Mouse (Mus musculus): Measurements from ENCODE around the gene Wfdc15b. TPM values are rescaled to one million over a fixed set of nuclear protein-coding genes. Genes with fewer than 3 reads are reported as not detected.

The Wfdc15b gene
- total and polyA plus RNA-seq, 2 experiments from 2014 or later: not detected

DNA sequence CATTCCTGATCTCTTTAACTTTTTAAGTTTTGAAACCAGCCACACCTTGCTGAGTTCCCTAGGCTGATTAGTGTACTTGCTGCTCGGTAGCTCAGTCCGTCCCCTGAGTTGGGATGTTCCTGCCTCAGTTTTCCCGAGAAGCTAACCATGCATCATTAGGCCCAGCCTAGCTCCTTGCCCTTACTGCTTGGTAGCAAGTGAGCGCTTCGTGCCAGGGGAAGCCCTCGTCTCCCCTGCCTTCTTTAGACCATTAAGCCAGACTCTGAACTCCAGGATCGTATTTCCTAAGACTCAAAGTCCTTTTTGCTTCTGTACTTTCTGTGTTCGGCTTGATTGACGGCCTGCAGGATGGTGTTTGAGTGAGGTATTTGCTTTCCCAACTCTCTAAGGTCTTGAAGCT, 38.1 kb downstream of the Wfdc15b start:
- no peak overlapping the region for H3K4me2 ChIP-seq (ENCODE audit: low read depth, low read length, poor library complexity, severe bottlenecking)
- 70% methylated on average over 9 of the region's 9 CpGs for WGBS
- H3K36me3 ChIP-seq (ENCODE audit: insufficient read depth, low read length): no peaks in the 10 kb centered on the region
- no peak for ATAC-seq (ENCODE audit: low FRiP score)
- no peaks in the 10 kb centered on the region for H3K27me3 ChIP-seq (ENCODE audit: insufficient read depth, low read length)
- no peak for TF ChIP-seq CTCF (IDR thresholded peaks at IDR 0.05)
- DNase-seq (ENCODE audit: low spot score): no peak
- H3K27ac ChIP-seq (ENCODE audit: low read depth, low read length): no peak overlapping the region
- H3K9ac ChIP-seq (replicated peaks; ENCODE audit: low read length, poor library complexity, severe bottlenecking): no peak overlapping the region
- H3K9me3 ChIP-seq (ENCODE audit: low read length): no peaks in the 10 kb centered on the region
- no peaks in the 10 kb centered on the region for H3K4me1 ChIP-seq (ENCODE audit: insufficient read depth, low read length)
- no peak overlapping the region for H3K4me3 ChIP-seq (ENCODE audit: low read depth, low read length)

DNA sequence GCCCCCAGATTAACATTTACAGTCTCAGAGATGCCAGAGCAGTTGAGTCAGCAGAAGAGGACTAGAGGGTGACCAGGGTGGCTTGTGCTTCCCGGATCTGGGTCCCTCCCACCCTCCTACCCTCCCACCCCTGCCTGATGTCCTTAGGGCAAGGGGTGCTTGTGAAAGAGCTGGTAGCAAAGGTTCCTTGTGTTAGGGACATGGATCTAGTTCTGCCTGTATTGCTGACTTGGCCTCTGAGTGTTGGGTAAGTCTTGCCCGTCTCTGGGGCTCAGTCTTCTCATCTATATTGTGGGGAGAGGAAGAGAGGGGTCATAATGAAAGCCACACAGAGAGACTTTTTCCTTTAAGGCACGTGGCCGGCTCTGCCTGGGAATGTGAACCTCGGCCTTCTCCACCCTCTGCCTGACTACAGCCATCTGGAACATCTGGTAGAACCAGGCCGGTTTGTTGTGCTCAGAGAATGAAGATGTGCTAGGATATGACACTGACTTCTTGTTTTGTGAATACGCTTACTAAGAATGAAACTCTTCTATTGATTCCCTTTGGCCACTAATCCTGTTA, 38.7 kb downstream of the Wfdc15b start, which contains the start of gene Wfdc5:
Gene Wfdc5 (minus strand): TSS at position 51 of the 564 bp plus-strand sequence.
- Histone ChIP-seq H3K4me1 (ENCODE audit: insufficient read depth, low read length) (no peaks in the 10 kb centered on the region), H3K36me3 (ENCODE audit: insufficient read depth, low read length) (no peaks in the 10 kb centered on the region), H3K9me3 (ENCODE audit: low read length) (no peaks in the 10 kb centered on the region), H3K4me2 (ENCODE audit: low read depth, low read length, poor library complexity, severe bottlenecking) (no peak within 1 kb of the TSS), H3K9ac (replicated peaks; ENCODE audit: low read length, poor library complexity, severe bottlenecking) (no peak within 1 kb of the TSS), H3K27me3 (ENCODE audit: insufficient read depth, low read length) (no peaks in the 10 kb centered on the region), H3K4me3 (ENCODE audit: low read depth, low read length) (no peak within 1 kb of the TSS), H3K27ac (ENCODE audit: low read depth, low read length) (no peak within 1 kb of the TSS)
- WGBS: 60% methylated on average over 7 of the region's 7 CpGs
- TF ChIP-seq CTCF (IDR thresholded peaks at IDR 0.05): no peak
- ATAC-seq (ENCODE audit: low FRiP score): no peak
- DNase-seq (ENCODE audit: low spot score): no peak

- no peak overlapping the region for H3K9ac ChIP-seq (replicated peaks; ENCODE audit: low read length, poor library complexity, severe bottlenecking)
- no peaks in the 10 kb centered on the region for H3K9me3 ChIP-seq (ENCODE audit: low read length)
- DNase-seq (ENCODE audit: low spot score) (no peak), ATAC-seq (ENCODE audit: low FRiP score) (no peak)
- WGBS: 87% methylated on average over 4 of the region's 4 CpGs
- H3K4me2 ChIP-seq (ENCODE audit: low read depth, low read length, poor library complexity, severe bottlenecking): no peak overlapping the region
- no peaks in the 10 kb centered on the region for H3K4me1 ChIP-seq (ENCODE audit: insufficient read depth, low read length)
- H3K36me3 ChIP-seq (ENCODE audit: insufficient read depth, low read length): no peaks in the 10 kb centered on the region
- H3K27ac ChIP-seq (ENCODE audit: low read depth, low read length): no peak overlapping the region
- no peak overlapping the region for H3K4me3 ChIP-seq (ENCODE audit: low read depth, low read length)
- no peaks in the 10 kb centered on the region for H3K27me3 ChIP-seq (ENCODE audit: insufficient read depth, low read length)
- TF ChIP-seq CTCF (IDR thresholded peaks at IDR 0.05): no peak
Measured at GRCm38 (mm10) chr2:164180770-164181169, 40.7 kb downstream of the Wfdc15b start.

GRCm38 (mm10) chr2:164180124-164180523, 41.3 kb downstream of the Wfdc15b start:
- DNase-seq (ENCODE audit: low spot score) (no peak), ATAC-seq (ENCODE audit: low FRiP score) (no peak)
- H3K27ac ChIP-seq (ENCODE audit: low read depth, low read length): no peak overlapping the region
- no peak overlapping the region for H3K4me2 ChIP-seq (ENCODE audit: low read depth, low read length, poor library complexity, severe bottlenecking)
- H3K27me3 ChIP-seq (ENCODE audit: insufficient read depth, low read length): no peaks in the 10 kb centered on the region
- 37% methylated on average over 3 of the region's 3 CpGs for WGBS
- no peaks in the 10 kb centered on the region for H3K36me3 ChIP-seq (ENCODE audit: insufficient read depth, low read length)
- H3K9me3 ChIP-seq (ENCODE audit: low read length): no peaks in the 10 kb centered on the region
- no peak overlapping the region for H3K4me3 ChIP-seq (ENCODE audit: low read depth, low read length)
- TF ChIP-seq CTCF (IDR thresholded peaks at IDR 0.05): peak; percentile 50
- H3K4me1 ChIP-seq (ENCODE audit: insufficient read depth, low read length): no peaks in the 10 kb centered on the region
- no peak overlapping the region for H3K9ac ChIP-seq (replicated peaks; ENCODE audit: low read length, poor library complexity, severe bottlenecking)

GRCm38 (mm10) chr2:164177831-164178230, 43.6 kb downstream of the Wfdc15b start:
- Histone ChIP-seq H3K9me3 (ENCODE audit: low read length) (no peaks in the 10 kb centered on the region), H3K27me3 (ENCODE audit: insufficient read depth, low read length) (0 out of 2 replicates have a peak, but pooled peaks cover 3% of the 10 kb centered on the region), H3K4me1 (ENCODE audit: insufficient read depth, low read length) (no peaks in the 10 kb centered on the region), H3K27ac (ENCODE audit: low read depth, low read length) (no peak overlapping the region), H3K9ac (replicated peaks; ENCODE audit: low read length, poor library complexity, severe bottlenecking) (no peak overlapping the region), H3K4me2 (ENCODE audit: low read depth, low read length, poor library complexity, severe bottlenecking) (no peak overlapping the region), H3K36me3 (ENCODE audit: insufficient read depth, low read length) (no peaks in the 10 kb centered on the region), H3K4me3 (ENCODE audit: low read depth, low read length) (no peak overlapping the region)
- ATAC-seq (ENCODE audit: low FRiP score) (no peak), DNase-seq (ENCODE audit: low spot score) (no peak)
- 89% methylated on average over 5 of the region's 5 CpGs for WGBS
- TF ChIP-seq CTCF (IDR thresholded peaks at IDR 0.05): no peak

GRCm38 (mm10) chr2:164175850-164176249, 45.6 kb downstream of the Wfdc15b start:
- peaks cover 14% of the 10 kb centered on the region for H3K27me3 ChIP-seq (ENCODE audit: insufficient read depth, low read length)
- H3K36me3 ChIP-seq (ENCODE audit: insufficient read depth, low read length): no peaks in the 10 kb centered on the region
- H3K4me2 ChIP-seq (ENCODE audit: low read depth, low read length, poor library complexity, severe bottlenecking): no peak overlapping the region
- no peak for DNase-seq (ENCODE audit: low spot score)
- no peak overlapping the region for H3K9ac ChIP-seq (replicated peaks; ENCODE audit: low read length, poor library complexity, severe bottlenecking)
- H3K9me3 ChIP-seq (ENCODE audit: low read length): no peaks in the 10 kb centered on the region
- 74% methylated on average over 3 of the region's 3 CpGs for WGBS
- no peak for ATAC-seq (ENCODE audit: low FRiP score)
- TF ChIP-seq CTCF (IDR thresholded peaks at IDR 0.05): no peak
- no peaks in the 10 kb centered on the region for H3K4me1 ChIP-seq (ENCODE audit: insufficient read depth, low read length)
- no peak overlapping the region for H3K27ac ChIP-seq (ENCODE audit: low read depth, low read length)
- no peak overlapping the region for H3K4me3 ChIP-seq (ENCODE audit: low read depth, low read length)

All from midbrain, postnatal 0 days (tissue).